ENCODE assay signal across 12 mouse cellular contexts in the genomic region with DNA sequence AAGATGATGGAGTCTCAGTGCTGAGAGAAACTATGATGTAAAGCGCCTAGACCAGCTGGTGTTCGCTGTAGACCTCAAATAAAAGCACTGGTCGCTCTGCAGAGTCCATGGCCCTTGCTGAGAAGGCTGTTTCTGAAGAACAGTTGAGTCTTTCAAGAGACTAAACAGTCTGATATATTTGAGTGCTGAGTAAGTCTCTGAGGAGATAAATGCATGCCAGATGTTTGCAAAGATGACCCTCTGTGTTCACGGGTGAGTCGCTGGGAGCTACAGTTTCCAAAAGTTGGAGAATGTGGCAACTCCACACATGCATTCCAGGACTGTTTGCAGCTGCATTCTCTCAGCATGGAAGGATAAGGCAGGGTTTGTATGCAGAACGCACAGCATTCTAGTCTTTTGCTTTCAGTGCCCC.
DNase-seq lines count a peak whose midpoint lies in the region; ATAC-seq and TF ChIP-seq lines count a peak whose summit lies in the region.
"Had no signal": no experiment of that assay in that cellular context is flagged by ENCODE, and none has a peak within 500 bp of the region (broad histone marks: within the 10 kb centered on the region; RNA-seq: fewer than 3 reads in every experiment).

No protein-coding gene starts in this region.

- H3K36me3 ChIP-seq in kidney, embryonic 16.5 days (ENCODE audit: insufficient read depth, low read length): no peaks in the 10 kb centered on the region
- H3K36me3 ChIP-seq in myocyte (ENCODE audit: control insufficient read depth, insufficient read depth): no peaks in the 10 kb centered on the region
- no peaks in the 10 kb centered on the region for H3K36me3 ChIP-seq in forebrain, embryonic 12.5 days (replicated peaks)

- 49% methylated on average over 6 of the region's 6 CpGs for WGBS in kidney, embryonic 16.5 days
- WGBS in forebrain, embryonic 12.5 days: 82% methylated on average over 6 of the region's 6 CpGs

- no peak for ATAC-seq in kidney, embryonic 16.5 days (ENCODE audit: low FRiP score, low TSS enrichment)
- no peak for ATAC-seq in forebrain, embryonic 12.5 days (ENCODE audit: low FRiP score)
- ATAC-seq: activated CD4-positive, CD25-positive, alpha-beta regulatory T cell, adult 4 months; forebrain, embryonic 16.5 days had no signal

- H3K4me2 ChIP-seq in kidney, embryonic 16.5 days (replicated peaks; ENCODE audit: low read depth, low read length): no peak overlapping the region
- no peak overlapping the region for H3K4me2 ChIP-seq in myocyte (ENCODE audit: low read depth)
- H3K4me2 ChIP-seq in forebrain, embryonic 12.5 days: no peak overlapping the region

- no peak overlapping the region for H3ac ChIP-seq in myocyte (ENCODE audit: control insufficient read depth, insufficient read length)

- H3K27me3 ChIP-seq in kidney, embryonic 16.5 days (ENCODE audit: insufficient read depth, low read length): no peaks in the 10 kb centered on the region
- H3K27me3 ChIP-seq in myocyte (ENCODE audit: control insufficient read depth, insufficient read depth, insufficient read length): no peaks in the 10 kb centered on the region
- H3K27me3 ChIP-seq in forebrain, embryonic 12.5 days: no peaks in the 10 kb centered on the region

- H3K79me2 ChIP-seq in myocyte (ENCODE audit: control insufficient read depth, insufficient read depth): no peaks in the 10 kb centered on the region

- H3K4me1 ChIP-seq in kidney, embryonic 16.5 days (ENCODE audit: insufficient read depth, low read length): peaks cover 21% of the 10 kb centered on the region
- H3K4me1 ChIP-seq in forebrain, embryonic 12.5 days: no peaks in the 10 kb centered on the region

- no peak for TF ChIP-seq POLR2A in myocyte (IDR thresholded peaks at IDR 0.05; ENCODE audit: insufficient read length, low read depth)

- H3K27ac ChIP-seq in kidney, embryonic 16.5 days (ENCODE audit: low read length): 0 out of 2 replicates have a peak overlapping the region, but pooled peaks have one; percentile 4
- no peak overlapping the region for H3K27ac ChIP-seq in forebrain, embryonic 12.5 days

- H3K9me3 ChIP-seq in kidney, embryonic 16.5 days (ENCODE audit: low read length): no peaks in the 10 kb centered on the region
- no peaks in the 10 kb centered on the region for H3K9me3 ChIP-seq in forebrain, embryonic 12.5 days

- DNase-seq in kidney, postnatal 25 days: no peak
- DNase-seq in Muller cell, postnatal 12 days (ENCODE audit: inconsistent ontology term): peak; percentile 61
- peak; percentile 16 for DNase-seq in embryo, embryonic 11.5 days (ENCODE audit: low read depth, low spot score)
- DNase-seq in right cerebral cortex, postnatal 10 days (ENCODE audit: low spot score in 2 of 2): no peak
- DNase-seq: cerebellum, postnatal 36 days; left cerebral cortex, postnatal 4 days; thymus, postnatal 36 days had no signal

- no peak overlapping the region for H3K4me3 ChIP-seq in kidney, embryonic 16.5 days (ENCODE audit: low read length)
- no peak overlapping the region for H3K4me3 ChIP-seq in myocyte
- H3K4me3 ChIP-seq in forebrain, embryonic 12.5 days (replicated peaks): no peak overlapping the region

- H3K9ac ChIP-seq in kidney, embryonic 16.5 days (replicated peaks; ENCODE audit: low read length): no peak overlapping the region
- H3K9ac ChIP-seq in forebrain, embryonic 12.5 days: no peak overlapping the region

TF ChIP-seq in myocyte, 11 proteins besides CTCF, POLR2A, EP300 and RAD21:
- TF ChIP-seq SRF (IDR thresholded peaks at IDR 0.05; ENCODE audit: control insufficient read depth, insufficient read length, low read depth): no peak
- TF ChIP-seq CEBPB (IDR thresholded peaks at IDR 0.05; ENCODE audit: insufficient read depth, poor library complexity, severe bottlenecking): 0 out of 2 replicates have a peak, but pooled peaks have one; percentile 19

Comparison
In these comparisons a context has a peak if more than half of its experiments do, and no peak if none do; other contexts are left out.
1. DNase-seq: peak in Muller cell, postnatal 12 days (single experiment) and embryo, embryonic 11.5 days (single experiment); none in kidney, postnatal 25 days (0 of 2) and right cerebral cortex, postnatal 10 days (0 of 2).